Mouse (Mus musculus) midbrain, embryonic 15.5 days (tissue): Measurements from ENCODE around the gene Gm266. TPM values are rescaled to one million over a fixed set of nuclear protein-coding genes. Genes with fewer than 3 reads are reported as not detected.

Source experiments
- ATAC-seq: fragments of 200-750 bp; cut with Nextera tagmentation; replicated peaks from 2 replicates; pipeline ENCODE4 v1.8.0; 2017; ENCODE audit warnings: moderate TSS enrichment
- H3K27ac ChIP-seq: fragments of 300-500 bp; sonication (generic); 2 replicates; pipeline ENCODE4 v1.5.1; 2015; ENCODE audit warnings: mild to moderate bottlenecking, inconsistent platforms
- H3K27me3 ChIP-seq: fragments of 300-500 bp; sonication (generic); replicated peaks from 2 replicates; pipeline ENCODE4 v1.6.1; 2015; ENCODE audit warnings: inconsistent platforms
- H3K36me3 ChIP-seq: fragments of 300-500 bp; sonication (generic); replicated peaks from 2 replicates; pipeline ENCODE4 v1.6.1; 2015; ENCODE audit warnings: inconsistent platforms
- H3K4me1 ChIP-seq: fragments of 300-500 bp; sonication (generic); 2 replicates; pipeline ENCODE4 v1.6.1; 2015; ENCODE audit warnings: inconsistent platforms
- H3K4me2 ChIP-seq: fragments of 300-500 bp; sonication (generic); 2 replicates; pipeline ENCODE4 v1.6.1; 2015; ENCODE audit warnings: inconsistent platforms, mild to moderate bottlenecking, moderate library complexity
- H3K4me3 ChIP-seq: fragments of 300-500 bp; sonication (generic); 2 replicates; pipeline ENCODE4 v1.5.1; 2015; ENCODE audit warnings: mild to moderate bottlenecking, inconsistent platforms
- H3K9ac ChIP-seq: fragments of 300-500 bp; sonication (generic); 2 replicates; pipeline ENCODE4 v1.6.1; 2015; ENCODE audit warnings: mild to moderate bottlenecking, inconsistent platforms
- H3K9me3 ChIP-seq: fragments of 300-500 bp; sonication (generic); 2 replicates; pipeline ENCODE4 v1.6.1; 2016; ENCODE audit warnings: inconsistent platforms
- WGBS: fragments of 180-500 bp; shearing (Covaris S2); methylation state at CpG from one replicate; pipeline ENCODE4 v1.1.7; 2015; ENCODE audit warnings: mixed read lengths; 5-methylcytosine and 5-hydroxymethylcytosine counted together
- polyA plus RNA-seq: library from polyadenylated mRNA; unstranded; fragments of >200 nt; fragmentation: Nextera tagmentation; extraction: Ambion mirVana; gene quantifications from 2 replicates; pipeline ENCODE4 v1.2.1, GENCODE M21; 2015

Gm266 gene
- polyA plus RNA-seq, 1 experiment from 2014 or later: 1.6 TPM

DNA sequence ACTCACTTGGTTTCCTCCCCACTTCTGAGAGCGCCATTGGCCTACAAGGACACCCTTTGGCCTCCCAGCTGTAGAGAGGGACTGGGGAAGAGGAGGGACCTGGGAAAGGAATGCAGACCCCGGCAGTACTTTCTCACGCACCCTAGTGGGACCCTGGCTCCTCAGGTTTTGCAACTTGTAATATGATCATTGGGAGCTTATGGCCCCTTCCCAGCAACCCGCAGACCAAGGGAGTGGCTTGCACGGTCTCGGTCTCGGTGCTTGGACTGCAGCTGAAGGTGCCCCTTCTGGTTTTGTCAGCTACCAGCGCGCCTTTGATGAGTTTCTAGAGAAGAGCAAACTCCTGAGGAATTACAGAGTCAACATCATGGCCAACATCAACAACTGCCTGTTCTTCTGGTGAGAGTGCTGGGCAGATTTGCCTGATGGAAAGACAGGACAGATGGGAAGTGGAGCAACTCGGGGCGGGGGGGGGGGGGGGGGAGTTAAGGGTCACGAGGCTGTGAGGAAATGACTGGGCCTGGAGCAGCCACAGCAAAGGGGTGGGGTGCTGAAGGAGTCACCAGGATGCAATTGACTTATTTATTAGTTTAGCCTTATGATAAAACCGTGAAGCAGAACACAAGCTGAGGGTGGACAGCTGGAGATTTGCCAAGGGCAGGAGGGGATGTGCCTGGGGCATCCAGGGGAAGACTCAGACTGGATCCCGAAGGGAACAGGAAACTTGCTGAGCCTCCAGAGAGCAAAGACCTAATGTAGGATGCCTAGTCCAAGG lies 36.5 kb downstream of the Gm266 start:
- Histone ChIP-seq H3K4me3 (no peak overlapping the region), H3K9ac (no peak overlapping the region), H3K27me3 (peaks cover 77% of the 10 kb centered on the region), H3K9me3 (no peaks in the 10 kb centered on the region), H3K4me1 (peaks cover 8% of the 10 kb centered on the region), H3K27ac (no peak overlapping the region), H3K4me2 (no peak overlapping the region), H3K36me3 (no peaks in the 10 kb centered on the region)
- 18% methylated on average over 14 of the region's 14 CpGs for WGBS
- ATAC-seq: no peak

- H3K36me3 ChIP-seq: no peaks in the 10 kb centered on the region
- H3K27ac ChIP-seq: no peak overlapping the region
- H3K4me3 ChIP-seq: no peak overlapping the region
- no peaks in the 10 kb centered on the region for H3K9me3 ChIP-seq
- no peak overlapping the region for H3K4me2 ChIP-seq
- no peak for ATAC-seq
- H3K27me3 ChIP-seq: peaks cover 86% of the 10 kb centered on the region
- peaks cover 8% of the 10 kb centered on the region for H3K4me1 ChIP-seq
- H3K9ac ChIP-seq: no peak overlapping the region
- 17% methylated on average over 22 of the region's 22 CpGs for WGBS
Measured at GRCm38 (mm10) chr12:111447898-111448760, 37.5 kb downstream of the Gm266 start.

- no peak overlapping the region for H3K4me3 ChIP-seq
- no peak overlapping the region for H3K4me2 ChIP-seq
- peaks cover 13% of the 10 kb centered on the region for H3K4me1 ChIP-seq
- no peaks in the 10 kb centered on the region for H3K36me3 ChIP-seq
- no peak for ATAC-seq
- H3K27me3 ChIP-seq: peaks cover 94% of the 10 kb centered on the region
- WGBS: 10% methylated on average over 9 of the region's 9 CpGs
- no peaks in the 10 kb centered on the region for H3K9me3 ChIP-seq
- H3K27ac ChIP-seq: no peak overlapping the region
- no peak overlapping the region for H3K9ac ChIP-seq
Measured at GRCm38 (mm10) chr12:111447350-111447749, 38.3 kb downstream of the Gm266 start.

- Histone ChIP-seq H3K27me3 (peaks cover 95% of the 10 kb centered on the region), H3K27ac (no peak overlapping the region), H3K9ac (no peak overlapping the region), H3K9me3 (no peaks in the 10 kb centered on the region), H3K4me3 (no peak overlapping the region), H3K4me1 (peaks cover 18% of the 10 kb centered on the region), H3K4me2 (no peak overlapping the region), H3K36me3 (no peaks in the 10 kb centered on the region)
- WGBS: 16% methylated on average over 5 of the region's 5 CpGs
- ATAC-seq: no peak; the same call in 1 of the 2 replicates
Measured at GRCm38 (mm10) chr12:111446745-111447144, 38.9 kb downstream of the Gm266 start.

- Histone ChIP-seq H3K4me2 (peak overlapping the region; percentile 43), H3K27ac (no peak overlapping the region), H3K4me1 (peaks cover 18% of the 10 kb centered on the region), H3K4me3 (peak overlapping the region; percentile 27), H3K9ac (no peak overlapping the region), H3K36me3 (no peaks in the 10 kb centered on the region), H3K27me3 (peaks cover 93% of the 10 kb centered on the region), H3K9me3 (no peaks in the 10 kb centered on the region)
- WGBS: 5% methylated on average over 27 of the region's 27 CpGs
- no peak for ATAC-seq
Measured at GRCm38 (mm10) chr12:111445890-111446613, 39.6 kb downstream of the Gm266 start.

- 4% methylated on average over 51 of the region's 52 CpGs for WGBS
- Histone ChIP-seq H3K9ac (no peak overlapping the region), H3K4me3 (peak overlapping the region; percentile 27), H3K4me1 (peaks cover 18% of the 10 kb centered on the region), H3K36me3 (no peaks in the 10 kb centered on the region), H3K4me2 (peak overlapping the region; percentile 43), H3K27me3 (peaks cover 88% of the 10 kb centered on the region), H3K27ac (no peak overlapping the region), H3K9me3 (no peaks in the 10 kb centered on the region)
- ATAC-seq: no peak
Measured at GRCm38 (mm10) chr12:111445161-111445889, 40.3 kb downstream of the Gm266 start.

GRCm38 (mm10) chr12:111443921-111444831 lies 41.4 kb downstream of the Gm266 start:
- no peak overlapping the region for H3K4me2 ChIP-seq
- peaks cover 78% of the 10 kb centered on the region for H3K27me3 ChIP-seq
- H3K27ac ChIP-seq: no peak overlapping the region
- 23% methylated on average over 10 of the region's 10 CpGs for WGBS
- H3K9me3 ChIP-seq: no peaks in the 10 kb centered on the region
- H3K4me3 ChIP-seq: no peak overlapping the region
- peaks cover 18% of the 10 kb centered on the region for H3K4me1 ChIP-seq
- H3K9ac ChIP-seq: no peak overlapping the region
- no peaks in the 10 kb centered on the region for H3K36me3 ChIP-seq
- no peak for ATAC-seq

DNA sequence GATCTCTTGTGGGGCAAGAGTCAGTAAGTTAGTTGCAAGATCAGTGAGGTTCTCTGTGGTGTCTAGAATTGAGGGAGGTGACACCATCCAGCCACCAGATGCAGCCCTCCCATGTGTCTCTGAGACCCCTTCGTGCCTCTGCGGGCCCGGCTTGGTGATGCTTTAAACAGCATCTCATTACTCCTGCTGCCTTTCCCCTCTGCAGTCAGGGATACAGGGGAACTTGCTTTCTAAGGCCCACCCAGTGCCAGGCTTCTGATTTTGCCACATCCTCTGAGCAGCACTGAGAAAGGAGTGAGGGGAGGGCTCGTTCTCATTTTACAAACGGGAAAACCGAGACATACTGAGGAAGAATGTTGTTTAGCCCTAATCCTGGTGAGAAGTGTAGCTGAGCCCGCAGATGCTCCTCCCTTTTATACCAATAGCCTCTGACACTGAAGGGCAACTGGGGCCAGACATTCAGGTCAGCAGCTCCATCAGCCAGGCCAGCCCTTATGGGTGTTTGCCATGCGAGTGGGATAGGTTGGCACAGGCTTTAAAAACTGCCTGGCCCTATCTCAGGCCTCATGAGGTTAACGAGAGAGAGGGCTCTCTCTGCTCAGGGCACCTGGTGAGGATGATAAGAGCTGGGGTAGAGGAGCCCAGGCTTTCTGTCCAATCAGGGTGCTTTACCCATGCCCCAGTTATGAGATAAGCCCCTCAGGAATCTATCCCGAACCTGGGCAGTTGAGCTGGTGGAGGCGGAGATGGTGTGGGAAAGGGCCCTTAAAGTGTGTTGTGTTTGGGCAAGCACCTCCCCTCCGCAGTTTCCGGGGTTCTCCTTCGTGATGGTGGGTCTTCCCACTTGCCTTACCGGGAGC lies 42.4 kb downstream of the Gm266 start:
- peak overlapping the region; percentile 62 for H3K4me2 ChIP-seq
- peak overlapping the region; percentile 37; the same call in 1 of the 2 replicates for H3K4me3 ChIP-seq
- H3K27me3 ChIP-seq: peaks cover 69% of the 10 kb centered on the region

DNA sequence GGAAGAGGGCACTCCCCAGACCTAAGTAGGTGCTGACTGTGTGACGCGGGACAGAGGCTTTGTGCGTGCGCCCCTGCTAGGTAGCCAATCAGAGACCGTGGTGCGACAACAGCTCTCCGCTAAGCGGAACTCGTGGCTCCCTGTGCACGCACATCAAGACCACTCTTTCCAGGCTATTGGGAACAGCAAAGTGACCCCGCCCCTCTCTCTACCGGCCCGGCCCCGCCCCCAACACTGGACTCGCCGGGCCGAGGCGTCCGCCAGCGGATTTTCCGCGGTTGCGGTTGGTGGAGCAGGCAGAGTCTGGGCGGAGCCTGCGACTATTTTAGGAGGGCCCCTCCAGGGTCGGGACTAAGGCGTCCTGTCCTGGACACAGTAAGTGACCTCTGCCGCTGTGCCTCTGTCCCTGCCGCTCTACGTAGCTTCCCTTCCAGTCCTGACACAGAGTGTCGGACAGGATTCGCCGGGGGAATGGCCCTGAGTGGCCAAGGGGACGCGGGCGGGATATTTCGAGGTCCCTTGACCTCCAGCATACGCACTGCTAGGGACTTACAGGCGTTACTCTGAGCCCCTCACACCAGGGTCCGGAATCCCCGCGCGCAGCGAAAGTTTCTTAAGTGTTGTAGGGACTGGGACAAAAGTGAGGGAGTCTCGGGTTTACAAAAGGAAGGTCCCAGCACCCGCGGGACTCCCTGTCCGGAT lies 43.2 kb downstream of the Gm266 start, which contains the start of gene Tnfaip2:
TSS of gene Tnfaip2 (plus strand) at position 161 of the 702 bp plus-strand sequence.
- H3K4me3 ChIP-seq: peak within 1 kb of the TSS; percentile 37
- no peak within 1 kb of the TSS for H3K9ac ChIP-seq
- H3K27me3 ChIP-seq: peaks cover 61% of the 10 kb centered on the region
- 1% methylated on average over 48 of the region's 48 CpGs for WGBS
- H3K9me3 ChIP-seq: no peaks in the 10 kb centered on the region
- H3K4me1 ChIP-seq: peaks cover 18% of the 10 kb centered on the region
- peak; percentile 53 for ATAC-seq
- H3K36me3 ChIP-seq: no peaks in the 10 kb centered on the region
- peak within 1 kb of the TSS; percentile 62 for H3K4me2 ChIP-seq
- H3K27ac ChIP-seq: no peak within 1 kb of the TSS

More for the DNA sequence above, 42.4 kb downstream of the Gm266 start:
- Histone ChIP-seq H3K9ac (no peak overlapping the region), H3K36me3 (no peaks in the 10 kb centered on the region), H3K9me3 (no peaks in the 10 kb centered on the region), H3K27ac (no peak overlapping the region), H3K4me1 (peaks cover 18% of the 10 kb centered on the region)
- WGBS: 15% methylated on average over 15 of the region's 15 CpGs
- ATAC-seq: no peak

- Histone ChIP-seq H3K27me3 (peaks cover 52% of the 10 kb centered on the region), H3K9me3 (no peaks in the 10 kb centered on the region), H3K4me1 (peaks cover 18% of the 10 kb centered on the region), H3K27ac (no peak overlapping the region), H3K36me3 (no peaks in the 10 kb centered on the region), H3K4me3 (no peak overlapping the region), H3K4me2 (no peak overlapping the region), H3K9ac (no peak overlapping the region)
- WGBS: 64% methylated on average over 3 of the region's 3 CpGs
- no peak for ATAC-seq
Measured at GRCm38 (mm10) chr12:111441523-111441922, 44.1 kb downstream of the Gm266 start.
